Mouse (Mus musculus): ENCODE data around the gene Ptgir. TPM values are rescaled to one million over a fixed set of nuclear protein-coding genes. Genes with fewer than 3 reads are reported as not detected.
"Not testable (repeated sequence)": the region's sequence is repeated elsewhere in the genome, so short reads cannot be mapped to it uniquely, and the experiment has no call there.

The Ptgir gene
- polyA plus RNA-seq, 1 experiment from 2014 or later = 2.5 TPM

- WGBS = 68% methylated on average over 8 of the region's 8 CpGs
- Histone ChIP-seq H3K27me3 (replicated peaks; ENCODE audit: control insufficient read depth, insufficient read depth, low read length) (peaks cover 34% of the 10 kb centered on the region), H3K9ac (ENCODE audit: low read depth, low read length) (no peak overlapping the region), H3K4me3 (ENCODE audit: low read length) (no peak overlapping the region), H3K4me1 (ENCODE audit: control insufficient read depth, insufficient read depth, low read length) (peaks cover 48% of the 10 kb centered on the region), H3K9me3 (ENCODE audit: control insufficient read depth, low read length) (no peaks in the 10 kb centered on the region), H3K4me2 (ENCODE audit: low read depth, low read length) (no peak overlapping the region), H3K36me3 (ENCODE audit: control insufficient read depth, insufficient read depth, low read length) (no peaks in the 10 kb centered on the region), H3K27ac (ENCODE audit: low read length) (no peak overlapping the region)
- ATAC-seq = no peak
These were observed 42.7 kb downstream of the Ptgir start for GRCm38 (mm10) chr7:16948923-16949458.

- 10% methylated on average over 29 of the region's 29 CpGs for WGBS
- H3K4me2 ChIP-seq (ENCODE audit: low read depth, low read length) = peak overlapping the region; percentile 71
- ATAC-seq = peak; percentile 43
- no peak overlapping the region for H3K27ac ChIP-seq (ENCODE audit: low read length)
- H3K27me3 ChIP-seq (replicated peaks; ENCODE audit: control insufficient read depth, insufficient read depth, low read length) = peaks cover 27% of the 10 kb centered on the region
- peak overlapping the region; percentile 33 for H3K4me3 ChIP-seq (ENCODE audit: low read length)
- peaks cover 37% of the 10 kb centered on the region for H3K4me1 ChIP-seq (ENCODE audit: control insufficient read depth, insufficient read depth, low read length)
- H3K36me3 ChIP-seq (ENCODE audit: control insufficient read depth, insufficient read depth, low read length) = no peaks in the 10 kb centered on the region
- H3K9me3 ChIP-seq (ENCODE audit: control insufficient read depth, low read length) = no peaks in the 10 kb centered on the region
- H3K9ac ChIP-seq (ENCODE audit: low read depth, low read length) = peak overlapping the region; percentile 46
These were observed 43.9 kb downstream of the Ptgir start for GRCm38 (mm10) chr7:16949908-16950841.

GRCm38 (mm10) chr7:16950861-16951635, 44.8 kb downstream of the Ptgir start:
- H3K9me3 ChIP-seq (ENCODE audit: control insufficient read depth, low read length) = no peaks in the 10 kb centered on the region
- no peaks in the 10 kb centered on the region for H3K36me3 ChIP-seq (ENCODE audit: control insufficient read depth, insufficient read depth, low read length)
- no peak overlapping the region for H3K4me3 ChIP-seq (ENCODE audit: low read length)
- H3K9ac ChIP-seq (ENCODE audit: low read depth, low read length) = no peak overlapping the region
- H3K4me1 ChIP-seq (ENCODE audit: control insufficient read depth, insufficient read depth, low read length) = peaks cover 29% of the 10 kb centered on the region
- peak; percentile 70 for ATAC-seq
- peaks cover 19% of the 10 kb centered on the region for H3K27me3 ChIP-seq (replicated peaks; ENCODE audit: control insufficient read depth, insufficient read depth, low read length)
- 27% methylated on average over 18 of the region's 18 CpGs for WGBS
- H3K4me2 ChIP-seq (ENCODE audit: low read depth, low read length) = no peak overlapping the region
- H3K27ac ChIP-seq (ENCODE audit: low read length) = no peak overlapping the region

- H3K27ac ChIP-seq (ENCODE audit: low read length); H3K4me1 ChIP-seq (ENCODE audit: control insufficient read depth, insufficient read depth, low read length); H3K27me3 ChIP-seq (replicated peaks; ENCODE audit: control insufficient read depth, insufficient read depth, low read length); ATAC-seq; H3K36me3 ChIP-seq (ENCODE audit: control insufficient read depth, insufficient read depth, low read length); H3K9me3 ChIP-seq (ENCODE audit: control insufficient read depth, low read length); H3K4me3 ChIP-seq (ENCODE audit: low read length); H3K9ac ChIP-seq (ENCODE audit: low read depth, low read length); H3K4me2 ChIP-seq (ENCODE audit: low read depth, low read length): not testable (repeated sequence)
- WGBS = 63% methylated on average over 2 of the region's 2 CpGs
These were observed 47.5 kb downstream of the Ptgir start for GRCm38 (mm10) chr7:16953776-16954175.

GRCm38 (mm10) chr7:16955712-16956111, 49.4 kb downstream of the Ptgir start:
- Histone ChIP-seq H3K4me2 (ENCODE audit: low read depth, low read length) (no peak overlapping the region), H3K36me3 (ENCODE audit: control insufficient read depth, insufficient read depth, low read length) (no peaks in the 10 kb centered on the region), H3K27me3 (replicated peaks; ENCODE audit: control insufficient read depth, insufficient read depth, low read length) (no peaks in the 10 kb centered on the region), H3K4me1 (ENCODE audit: control insufficient read depth, insufficient read depth, low read length) (no peaks in the 10 kb centered on the region), H3K9me3 (ENCODE audit: control insufficient read depth, low read length) (no peaks in the 10 kb centered on the region), H3K27ac (ENCODE audit: low read length) (no peak overlapping the region), H3K9ac (ENCODE audit: low read depth, low read length) (no peak overlapping the region), H3K4me3 (ENCODE audit: low read length) (no peak overlapping the region)
- 84% methylated on average over 4 of the region's 4 CpGs for WGBS
- no peak for ATAC-seq

- no peak for ATAC-seq
- H3K36me3 ChIP-seq (ENCODE audit: control insufficient read depth, insufficient read depth, low read length) = no peaks in the 10 kb centered on the region
- H3K27me3 ChIP-seq (replicated peaks; ENCODE audit: control insufficient read depth, insufficient read depth, low read length) = no peaks in the 10 kb centered on the region
- 61% methylated on average over 15 of the region's 15 CpGs for WGBS
- H3K9ac ChIP-seq (ENCODE audit: low read depth, low read length) = no peak overlapping the region
- no peak overlapping the region for H3K4me3 ChIP-seq (ENCODE audit: low read length)
- H3K27ac ChIP-seq (ENCODE audit: low read length) = no peak overlapping the region
- H3K4me2 ChIP-seq (ENCODE audit: low read depth, low read length) = no peak overlapping the region
- H3K9me3 ChIP-seq (ENCODE audit: control insufficient read depth, low read length) = no peaks in the 10 kb centered on the region
- peaks cover 5% of the 10 kb centered on the region for H3K4me1 ChIP-seq (ENCODE audit: control insufficient read depth, insufficient read depth, low read length)
These were observed 50.3 kb downstream of the Ptgir start for GRCm38 (mm10) chr7:16956410-16957265.

- H3K9ac ChIP-seq (ENCODE audit: low read depth, low read length) = no peak within 1 kb of the TSS
- ATAC-seq = peak; percentile 70
- no peaks in the 10 kb centered on the region for H3K36me3 ChIP-seq (ENCODE audit: control insufficient read depth, insufficient read depth, low read length)
- H3K27me3 ChIP-seq (replicated peaks; ENCODE audit: control insufficient read depth, insufficient read depth, low read length) = no peaks in the 10 kb centered on the region
- 20% methylated on average over 17 of the region's 17 CpGs for WGBS
- H3K4me3 ChIP-seq (ENCODE audit: low read length) = no peak within 1 kb of the TSS
- H3K4me2 ChIP-seq (ENCODE audit: low read depth, low read length) = no peak within 1 kb of the TSS
- no peak within 1 kb of the TSS for H3K27ac ChIP-seq (ENCODE audit: low read length)
- no peaks in the 10 kb centered on the region for H3K9me3 ChIP-seq (ENCODE audit: control insufficient read depth, low read length)
- peaks cover 9% of the 10 kb centered on the region for H3K4me1 ChIP-seq (ENCODE audit: control insufficient read depth, insufficient read depth, low read length)
These were observed 53.4 kb downstream of the Ptgir start, which contains the start of gene Pnmal1 for GRCm38 (mm10) chr7:16959539-16960187. Gene Pnmal1, plus strand, starts transcription at chr7:16959679.

All from intestine, embryonic 16.5 days (tissue).